Mouse (Mus musculus) embryonic fibroblast, embryonic 13.5 days (primary cell): ENCODE data around the gene Tmigd3.

ENCODE experiments used
- CTCF ChIP-seq: IDR thresholded peaks from 2 replicates; pipeline ENCODE4 v1.5.1; 2011; ENCODE audit warnings: mild to moderate bottlenecking, control low read depth, low read length, moderate library complexity, borderline replicate concordance; ENCODE audit not compliant: insufficient read depth
- POLR2A ChIP-seq: IDR thresholded peaks from 2 replicates; pipeline ENCODE4 v1.6.1; 2011; ENCODE audit warnings: low read depth, mild to moderate bottlenecking, control low read depth, low read length, moderate library complexity

GRCm38 (mm10) chr3:105865122-105865521 lies 5.6 kb upstream of the Tmigd3 start:
- TF ChIP-seq POLR2A (no peak), CTCF (no peak)
